Mouse (Mus musculus) mesoderm, embryonic 11.5 days (tissue): ENCODE data around the gene Galntl6.

Experiments
- DNase-seq: peaks from one replicate; pipeline ENCODE4 v3.0.0-alpha.2; 2012; ENCODE audit warnings: low read depth, low spot score

Gene Galntl6

DNA sequence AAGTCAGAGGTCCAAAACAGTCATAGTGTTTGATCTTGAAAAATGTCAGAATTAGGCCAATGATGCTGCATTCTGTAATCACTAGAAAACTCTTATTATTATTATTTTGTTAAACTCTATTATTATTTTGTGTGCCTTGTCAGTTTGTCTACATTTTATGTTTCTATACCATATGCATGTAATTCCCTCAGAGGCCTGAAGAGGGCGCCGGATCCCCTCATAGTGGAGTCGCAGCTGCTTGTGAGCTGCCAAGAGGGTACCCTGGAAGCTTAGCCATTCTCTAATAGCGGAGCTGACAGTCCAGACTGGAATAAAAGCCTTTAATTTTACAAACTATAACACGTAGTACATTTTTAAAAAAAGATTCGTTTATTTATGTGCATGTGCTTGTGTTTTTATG is 945.8 kb downstream of the Galntl6 start:
- DNase-seq: peak; percentile 40

DNA sequence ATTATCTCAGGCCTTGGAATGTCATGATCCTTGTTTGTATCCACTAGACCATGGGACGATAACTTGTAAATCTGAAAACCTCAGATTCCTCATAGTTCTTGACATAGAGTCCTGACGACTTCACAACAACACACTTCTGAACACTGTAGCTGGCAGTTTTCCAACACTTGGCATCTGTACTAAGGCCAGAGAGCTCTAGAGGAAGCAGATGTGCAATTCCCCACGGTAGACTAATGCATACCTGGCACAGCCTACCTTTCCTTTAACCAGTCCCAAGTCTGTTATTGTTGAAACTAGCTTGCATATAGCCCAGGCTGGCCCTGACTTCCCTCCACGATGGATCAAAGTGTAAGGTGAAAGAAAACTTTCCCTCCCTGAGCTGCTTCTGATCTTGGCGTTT is 946.9 kb downstream of the Galntl6 start:
- no peak for DNase-seq

DNA sequence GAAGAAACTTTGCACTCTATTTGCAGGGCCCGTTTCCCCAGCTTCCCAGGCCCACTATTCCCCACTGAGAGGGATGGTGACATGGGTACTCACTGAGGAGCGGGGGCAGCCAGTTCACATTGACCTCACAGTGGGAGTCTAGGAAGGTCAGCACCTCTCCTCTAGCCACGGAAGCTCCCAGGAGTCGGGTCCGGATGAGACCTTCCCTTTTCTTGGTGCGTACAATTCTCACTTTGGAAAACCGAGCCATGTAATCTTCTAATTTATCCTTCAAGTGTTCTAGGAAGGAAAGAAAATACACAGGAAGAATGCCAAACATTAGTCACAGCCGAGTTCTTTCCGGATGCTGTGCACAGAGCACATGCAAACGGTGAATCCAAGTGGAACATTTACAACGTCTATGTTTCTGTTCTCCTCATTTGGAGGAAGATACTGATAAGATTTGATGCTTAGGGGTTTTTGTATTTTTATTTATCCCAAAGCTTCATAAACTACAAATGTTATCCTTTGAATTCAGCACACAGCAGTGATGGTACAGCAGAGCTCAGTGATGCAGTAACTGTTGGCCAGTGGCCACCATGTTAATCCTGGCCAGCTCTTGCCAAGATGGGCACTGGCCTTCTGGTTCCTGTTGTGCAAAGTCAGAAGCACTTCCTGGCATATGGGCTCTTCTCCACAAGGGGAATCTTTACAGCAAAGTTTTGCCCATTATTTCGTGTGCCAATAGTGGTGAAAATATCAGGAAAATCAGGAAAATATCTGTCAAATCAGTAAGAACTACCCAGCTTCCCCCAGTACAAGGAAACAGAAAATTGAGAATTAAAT is 949.9 kb downstream of the Galntl6 start:
- DNase-seq: no peak

DNA sequence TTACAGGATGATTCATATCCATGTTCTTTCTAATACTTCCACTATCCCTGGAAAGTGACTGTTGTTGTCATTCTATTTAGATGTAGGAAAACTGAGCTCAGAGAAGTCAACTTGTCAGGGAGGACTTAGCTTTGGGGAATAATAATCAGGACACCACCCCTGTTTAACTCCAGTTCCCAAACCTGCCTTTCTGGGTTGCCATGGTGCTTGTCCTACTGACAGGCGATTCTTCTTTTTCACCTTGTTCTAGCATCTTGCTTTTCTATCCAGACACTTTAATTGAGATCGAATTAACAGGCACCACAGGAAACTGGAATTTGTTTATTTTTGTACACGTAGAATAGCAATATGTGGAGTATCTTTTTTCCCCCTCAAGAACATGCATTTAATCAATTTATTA is 953.3 kb downstream of the Galntl6 start:
- no peak for DNase-seq

DNA sequence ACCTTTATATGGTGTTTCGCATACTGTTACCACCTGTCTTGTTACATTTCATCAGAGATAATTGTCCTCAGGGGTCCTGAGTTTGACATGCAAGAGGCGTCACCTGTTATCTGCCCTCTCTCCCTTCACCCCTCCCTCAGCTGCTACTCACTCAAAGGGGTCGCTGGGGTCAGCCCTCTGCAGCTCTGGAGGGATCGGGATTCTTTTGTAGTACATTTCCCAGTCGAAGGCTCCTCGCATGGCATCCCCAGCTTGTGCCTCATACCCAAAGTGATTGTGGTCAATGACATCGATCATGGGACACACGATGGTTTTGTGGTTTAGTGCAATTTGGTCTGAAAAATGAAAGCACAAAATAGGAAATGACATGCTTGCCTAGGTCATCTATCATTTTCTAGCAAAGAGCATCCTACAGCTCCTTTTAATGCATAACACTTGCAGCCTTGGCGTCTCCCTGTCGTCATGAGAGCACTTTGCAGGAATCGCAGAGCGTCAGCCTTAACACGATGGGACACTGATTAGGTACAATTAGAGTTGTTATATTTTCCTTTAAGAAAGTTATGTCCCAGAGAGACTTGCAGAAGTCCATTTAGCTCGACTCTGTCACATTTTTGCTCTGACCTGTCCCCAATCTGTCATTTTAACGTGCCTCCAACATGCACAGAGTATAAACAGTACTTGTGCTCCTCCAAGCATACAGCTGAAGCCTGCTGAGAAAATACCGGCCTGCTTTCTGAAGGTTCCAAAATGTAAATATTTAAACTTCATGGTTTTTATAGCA is 954.1 kb downstream of the Galntl6 start:
- peak; percentile 48 for DNase-seq

DNA sequence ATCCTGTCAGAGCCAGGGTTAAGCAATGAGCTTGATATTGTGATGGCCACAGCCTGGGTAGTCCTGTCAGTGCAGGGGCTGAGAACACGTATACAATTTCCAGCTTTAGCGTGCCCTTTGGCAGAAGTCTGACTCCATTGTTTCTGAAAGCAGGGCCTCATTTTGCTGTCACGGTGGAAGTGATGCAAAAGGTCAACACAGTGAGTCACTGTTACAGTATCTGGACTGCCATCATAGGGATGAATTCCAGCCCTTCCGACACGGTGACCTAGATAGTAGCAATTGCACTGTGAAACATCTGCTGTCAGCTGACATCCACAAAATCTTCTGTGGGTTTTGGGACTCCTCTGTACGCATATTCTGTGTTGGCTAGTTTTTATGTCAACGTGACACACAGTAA is 956.9 kb downstream of the Galntl6 start:
- no peak for DNase-seq

DNA sequence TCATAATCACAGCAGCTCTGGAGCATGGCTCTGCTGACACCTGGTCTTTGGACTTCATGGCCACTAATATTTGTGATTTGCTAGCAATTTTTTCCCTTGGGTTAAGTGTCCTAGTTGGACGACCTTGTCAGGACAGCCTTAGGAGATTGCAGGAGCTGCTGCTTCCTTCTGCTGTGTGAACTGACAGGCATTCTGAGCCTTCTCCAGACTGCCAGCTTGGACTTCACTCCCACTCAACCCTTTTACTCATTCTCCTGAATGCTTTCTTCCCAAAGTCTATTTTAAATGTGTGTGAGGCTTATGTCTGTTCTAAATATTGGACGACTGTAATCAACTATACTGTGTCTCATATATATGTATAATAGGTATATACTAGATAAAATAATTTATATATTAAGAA is 971.3 kb downstream of the Galntl6 start:
- no peak for DNase-seq

DNA sequence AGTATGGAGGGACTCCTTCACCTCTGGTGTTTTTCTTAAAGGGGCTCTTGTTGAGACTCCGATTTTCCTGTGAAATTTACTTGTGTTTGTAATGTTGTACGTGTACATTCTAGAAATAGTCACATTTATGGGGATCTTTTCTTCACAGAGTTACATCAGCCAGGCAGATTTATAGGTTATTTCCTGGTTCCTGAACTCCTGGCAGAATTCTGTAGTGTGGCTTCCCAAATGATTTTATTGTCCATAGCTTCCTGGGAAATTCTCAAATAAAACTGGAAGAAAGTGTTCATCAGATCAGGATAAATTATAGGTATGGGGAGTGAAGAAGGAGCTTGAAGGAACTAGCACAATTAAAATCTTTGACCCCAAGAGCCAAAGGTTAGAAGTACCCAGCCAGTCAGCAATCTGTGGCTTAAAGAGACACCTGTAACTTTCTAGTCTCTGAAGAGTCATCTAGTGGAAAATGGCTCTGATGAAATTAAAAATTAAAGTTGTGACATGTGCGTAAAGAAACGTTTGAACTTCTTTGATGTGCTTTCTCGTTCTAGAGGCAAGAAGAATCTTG is 972.5 kb downstream of the Galntl6 start:
- no peak for DNase-seq

DNA sequence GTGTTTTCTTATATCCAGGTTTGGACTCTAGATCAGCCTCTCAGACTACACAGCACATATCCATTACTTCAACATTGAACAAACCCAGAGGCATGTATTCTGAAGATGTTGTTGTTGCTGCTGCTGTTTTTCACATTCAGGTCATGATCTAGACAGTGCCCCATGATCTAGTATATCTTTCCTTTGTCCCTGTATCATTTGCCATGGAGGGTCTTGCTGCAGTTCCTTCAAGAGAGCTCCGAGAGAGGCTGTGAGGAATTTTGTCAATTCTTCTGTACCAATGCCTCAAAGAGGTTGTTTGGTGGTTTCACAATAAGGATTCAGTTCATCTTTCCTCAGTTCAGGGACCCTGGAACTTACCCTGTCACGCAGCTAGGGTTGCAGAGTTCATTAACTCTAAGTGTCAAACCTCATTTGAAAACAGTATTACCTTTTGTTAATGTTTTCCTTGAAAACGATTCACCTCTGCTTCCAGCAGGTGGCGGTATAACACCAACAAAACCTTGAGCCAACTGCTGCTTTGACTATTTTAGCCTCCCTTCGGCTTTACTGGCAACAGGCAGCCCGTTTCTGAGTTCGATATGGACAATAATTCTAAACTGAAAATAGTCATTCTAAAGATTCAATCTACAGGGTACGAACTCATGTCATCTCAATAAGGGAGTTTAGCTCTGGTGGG is 973.1 kb downstream of the Galntl6 start:
- DNase-seq: peak; percentile 67

DNA sequence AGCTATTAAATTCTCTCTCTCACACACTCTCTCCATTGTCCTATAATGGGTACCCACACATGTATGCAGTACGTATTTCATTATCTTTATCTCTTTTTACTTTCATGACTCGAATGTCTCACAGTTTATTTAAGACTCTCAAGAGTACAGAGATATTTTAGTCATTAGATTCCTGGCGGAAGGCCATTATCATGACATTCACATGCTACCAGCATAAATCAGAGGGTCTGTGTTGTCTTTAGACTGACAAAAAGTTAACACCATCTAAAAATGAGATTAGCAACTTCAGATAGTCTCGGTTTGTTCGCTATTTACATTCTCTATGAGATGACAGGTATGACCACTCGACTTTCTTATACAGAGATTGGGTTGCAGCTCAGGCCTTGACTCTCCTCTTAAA is 985.4 kb downstream of the Galntl6 start:
- DNase-seq: no peak

DNA sequence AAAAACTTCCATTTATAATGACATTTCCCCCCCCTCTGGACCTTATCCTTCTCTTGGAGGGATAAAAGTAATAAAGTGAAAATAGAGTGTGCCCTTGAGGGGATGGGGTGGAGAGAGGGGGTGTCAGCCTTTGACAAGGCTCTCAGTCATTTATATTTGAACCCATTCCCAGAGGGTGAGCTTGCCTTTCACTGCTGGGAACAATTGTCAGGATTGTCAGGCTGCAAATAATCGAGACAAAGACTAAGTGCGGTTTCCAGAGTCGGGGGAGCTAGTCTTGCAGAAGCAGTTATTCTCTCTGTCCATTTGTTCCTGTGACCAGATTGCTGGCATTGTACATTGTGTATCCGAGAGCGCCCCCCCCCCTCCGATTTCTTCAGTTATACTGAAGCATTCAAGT is 988.9 kb downstream of the Galntl6 start:
- DNase-seq: peak; percentile 55

DNA sequence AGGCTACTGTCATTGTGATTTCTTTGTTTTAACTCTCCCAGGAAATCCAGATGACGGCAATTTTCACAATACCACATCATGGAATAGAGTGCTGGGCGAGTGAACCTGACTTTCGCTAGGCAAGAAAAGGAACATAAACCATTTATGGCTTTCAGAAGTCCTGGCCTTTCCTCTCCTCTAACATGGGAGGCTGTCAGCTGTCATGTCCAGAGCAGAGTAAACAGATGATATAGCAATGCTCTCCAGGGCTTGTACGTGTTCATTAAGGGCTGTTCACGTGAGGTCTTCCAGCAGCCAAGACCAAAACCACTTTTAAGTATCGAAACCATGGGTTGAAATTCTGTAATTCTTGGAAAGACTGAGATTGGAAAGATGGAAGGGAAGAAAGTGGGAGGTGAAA is 989.3 kb downstream of the Galntl6 start:
- DNase-seq: no peak

DNA sequence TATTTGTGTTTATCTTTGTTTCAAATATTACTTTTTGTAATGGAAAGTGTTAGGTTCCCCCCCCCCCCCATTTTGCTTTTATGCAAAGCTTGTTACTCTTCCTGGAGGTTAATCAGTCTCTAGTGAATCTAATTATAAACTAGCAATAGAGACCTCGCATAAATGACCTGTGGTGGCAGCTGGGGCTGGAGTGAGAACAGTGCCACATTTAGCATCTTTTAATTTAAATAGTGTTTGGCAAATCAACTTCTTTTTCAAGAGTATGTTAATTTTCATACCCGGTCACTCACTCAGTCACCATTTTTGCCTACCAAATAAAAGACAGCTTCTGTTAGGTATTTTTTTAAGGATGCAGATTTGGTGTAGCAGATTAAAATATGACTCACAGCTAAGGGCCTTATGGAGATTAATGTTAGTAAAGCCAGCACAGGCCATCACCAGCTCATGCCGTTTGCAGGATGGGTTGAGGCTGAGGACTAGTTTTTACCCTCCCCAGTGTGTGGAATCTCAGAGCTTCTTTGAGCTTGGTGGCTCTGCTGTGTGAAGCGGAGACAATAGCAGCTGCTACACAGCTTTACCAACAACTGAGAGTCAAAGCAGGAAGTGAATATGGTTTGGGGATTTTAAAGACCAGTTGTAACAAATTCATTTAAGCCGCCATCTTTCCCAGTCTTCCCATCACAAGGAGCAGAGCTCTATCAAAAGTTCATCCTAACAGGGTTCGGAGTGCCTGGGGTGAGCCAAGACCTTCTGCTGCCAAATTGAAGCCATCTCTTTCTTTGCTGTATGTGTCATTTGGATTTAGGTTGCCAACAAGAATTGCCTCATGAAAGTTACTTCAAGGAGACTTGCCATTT is 990.0 kb downstream of the Galntl6 start:
- no peak for DNase-seq

DNA sequence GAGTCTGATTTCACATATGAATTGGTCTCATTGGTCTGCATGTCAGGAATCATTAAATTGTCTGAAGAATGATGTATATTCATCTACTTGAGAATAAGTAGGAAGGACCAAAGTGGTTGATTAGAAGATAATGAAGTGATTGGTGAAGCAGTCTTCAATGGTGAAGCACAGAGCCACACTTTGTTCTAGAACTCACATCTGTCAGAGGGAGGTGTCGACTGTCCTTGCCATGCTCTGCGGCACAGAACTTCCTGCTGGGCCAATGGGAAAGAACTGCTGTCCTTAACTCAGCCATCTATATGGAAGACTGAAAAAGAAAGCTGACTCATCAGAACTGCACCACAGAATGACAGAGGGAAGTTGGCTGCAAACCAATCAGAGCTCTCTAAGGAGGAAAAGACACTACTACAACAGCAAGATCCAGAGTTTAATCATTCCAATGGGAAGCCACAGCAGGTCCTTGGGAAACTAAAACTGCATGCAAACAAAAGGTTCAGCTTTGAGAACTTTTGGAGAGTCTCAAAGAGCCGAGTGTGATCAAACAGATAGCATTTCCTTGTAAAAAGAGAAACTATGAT is 992.0 kb downstream of the Galntl6 start:
- DNase-seq: no peak

DNA sequence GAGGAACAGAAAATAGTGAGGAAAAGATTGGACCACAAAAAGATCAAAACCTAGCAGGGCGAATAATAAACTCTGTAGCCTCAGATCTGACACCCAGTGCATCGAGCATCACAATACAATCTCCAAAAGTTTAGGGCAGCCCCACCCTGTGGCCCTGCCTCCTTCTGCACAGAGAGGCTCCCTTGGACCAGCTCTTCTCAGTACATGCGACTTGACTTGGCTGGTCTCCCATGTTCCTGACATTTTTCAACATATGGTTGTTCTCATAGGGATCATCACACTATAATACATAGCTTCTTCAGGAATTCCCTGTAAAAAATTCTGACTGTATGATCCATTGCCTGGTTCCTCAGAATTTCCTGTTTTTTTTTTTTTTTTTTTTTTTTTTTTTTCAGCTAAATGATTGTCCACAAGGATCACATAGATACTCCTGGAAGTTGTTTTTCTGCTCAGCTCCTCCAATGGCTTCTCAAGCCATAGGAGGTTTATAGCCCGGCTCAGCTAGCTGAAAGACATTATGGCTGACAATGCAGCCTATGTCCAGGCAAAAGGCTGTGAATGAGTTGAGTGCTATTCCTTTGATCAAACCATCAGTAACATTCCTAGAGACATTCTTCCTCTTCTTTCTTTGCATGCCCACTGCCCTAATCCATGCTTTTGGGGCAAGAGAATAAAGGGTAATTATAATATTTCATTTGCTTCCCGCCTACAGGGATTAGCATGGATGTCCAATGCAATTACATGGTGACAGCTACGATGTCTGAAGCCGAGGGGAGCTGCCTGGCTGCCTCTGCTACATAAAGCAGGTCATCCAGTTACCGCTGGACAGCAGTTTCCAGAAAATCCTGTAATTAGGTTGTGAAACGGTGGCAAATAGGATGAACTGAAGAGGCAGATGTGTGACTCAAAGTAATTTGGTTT is 993.5 kb downstream of the Galntl6 start:
- peak; percentile 24 for DNase-seq

DNA sequence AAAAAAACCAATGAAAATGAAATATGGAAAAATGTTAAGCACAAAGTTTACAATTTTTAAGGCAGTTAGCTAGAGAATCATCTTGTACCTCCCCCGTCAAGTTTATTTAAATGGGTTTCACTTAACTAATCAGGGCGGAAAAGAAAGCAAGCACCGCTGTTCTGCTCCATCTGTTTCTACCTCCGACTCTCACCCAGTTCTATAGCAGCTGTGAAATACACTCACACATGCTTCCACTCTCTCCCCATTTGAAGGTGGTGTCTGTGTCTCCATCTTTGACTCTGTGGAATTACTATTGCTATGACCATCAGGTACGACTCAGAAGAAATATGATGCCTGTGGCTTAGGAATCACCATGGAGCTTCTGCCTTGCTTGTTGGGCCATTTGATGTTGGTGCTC is 1019.1 kb downstream of the Galntl6 start:
- DNase-seq: no peak

DNA sequence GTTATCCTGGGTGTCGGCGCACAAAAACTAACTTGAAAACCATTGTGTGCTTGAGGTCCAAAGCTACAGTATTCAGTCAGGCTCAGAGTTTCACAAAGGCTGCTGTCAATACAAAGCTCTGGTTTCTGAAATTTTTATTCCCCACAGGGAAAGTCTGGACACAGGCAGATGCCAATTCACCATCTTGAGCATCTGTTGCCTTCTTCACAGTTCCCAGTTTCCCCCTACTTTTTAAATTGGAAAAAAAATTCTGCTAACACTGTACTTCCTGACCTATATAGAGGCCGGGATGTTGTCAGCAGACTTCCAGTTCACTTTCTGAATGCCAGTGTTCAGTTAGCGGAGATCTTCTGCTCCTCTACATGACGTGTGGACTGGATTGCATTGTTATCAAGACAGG is 1020.3 kb downstream of the Galntl6 start:
- no peak for DNase-seq

DNA sequence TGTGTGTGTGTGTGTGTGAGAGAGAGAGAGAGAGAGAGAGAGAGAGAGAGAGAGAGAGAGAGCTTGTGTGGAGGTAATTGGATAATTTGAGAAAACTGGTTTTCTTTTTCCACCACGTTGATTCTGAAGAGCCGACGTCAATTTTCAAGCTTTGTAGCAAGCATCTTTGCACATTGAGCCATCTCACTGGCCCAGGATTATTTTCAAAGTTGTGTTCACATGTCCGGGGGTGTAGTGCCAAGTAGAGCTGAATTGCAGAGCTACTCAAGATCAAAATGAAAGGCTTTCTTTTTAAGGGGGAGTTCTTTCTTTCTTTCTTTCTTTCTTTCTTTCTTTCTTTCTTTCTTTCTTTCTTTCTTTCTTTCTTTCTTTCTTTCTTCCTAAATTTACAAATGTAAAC is 1022.3 kb downstream of the Galntl6 start:
- DNase-seq: no peak

DNA sequence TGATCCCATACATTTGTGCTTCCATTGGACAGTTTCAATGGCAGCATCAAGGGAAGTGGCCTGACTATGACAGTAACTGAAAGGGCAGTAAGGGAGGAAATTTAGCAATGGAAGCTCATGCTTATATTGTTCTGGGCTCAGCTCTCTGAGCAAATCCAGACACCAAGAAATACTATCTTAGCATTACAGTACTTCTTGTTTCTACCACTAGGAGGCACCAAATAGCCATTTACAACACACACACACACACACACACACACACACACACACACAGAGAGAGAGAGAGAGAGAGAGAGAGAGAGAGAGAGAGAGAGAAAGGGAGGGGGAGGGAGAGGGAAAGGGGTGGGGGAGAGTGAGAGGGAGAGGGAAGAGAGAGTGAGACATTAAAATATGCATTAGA is 1023.6 kb downstream of the Galntl6 start:
- DNase-seq: peak; percentile 51

DNA sequence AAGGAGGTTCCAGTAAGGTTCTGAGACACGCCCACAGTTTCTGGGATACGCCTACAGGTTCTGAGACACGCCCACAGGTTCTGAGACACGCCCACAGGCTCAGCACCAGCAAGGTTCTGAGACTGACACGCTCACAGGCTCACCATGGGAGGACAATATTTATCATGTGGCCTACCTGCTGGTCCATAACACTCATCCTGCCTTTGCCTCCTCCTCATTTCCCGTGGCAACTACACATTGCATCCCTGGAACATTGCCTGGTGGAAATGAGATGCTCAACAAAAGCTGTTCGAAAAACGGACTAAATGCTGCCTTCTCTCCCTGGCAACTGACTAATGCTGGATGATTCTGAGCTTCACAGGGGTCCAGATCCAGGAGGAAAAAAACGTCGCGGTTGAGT is 1033.0 kb downstream of the Galntl6 start:
- no peak for DNase-seq
